Mouse (Mus musculus): ENCODE measurements at regions not wholly inside any gene's neighbourhood (a gene's known extent, or its start where the extent isn't known, plus 50 kb on each side); places are given as distances from the start of the nearest gene placed in this dataset.

DNA sequence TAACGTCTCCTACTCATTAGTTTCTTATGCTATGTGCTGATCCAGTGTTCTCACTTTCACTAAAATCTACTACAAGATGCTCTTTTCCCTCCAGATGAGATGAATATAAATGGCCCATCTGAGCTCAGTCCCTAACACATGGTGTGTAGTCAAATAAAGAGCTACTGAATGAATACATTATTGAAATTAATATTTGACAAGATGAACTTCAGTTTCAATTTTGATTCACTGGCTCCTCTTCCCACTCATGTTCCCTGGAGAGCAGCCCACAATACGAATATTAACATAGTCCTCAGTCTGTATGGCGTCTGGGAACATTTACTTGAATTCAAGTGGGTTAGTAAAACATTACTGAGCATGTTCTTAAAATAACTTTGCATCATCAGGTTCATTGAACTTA is 1818.5 kb downstream of the Diaph2 start:
- DNase-seq (ENCODE audit: low read depth), result no peak

DNA sequence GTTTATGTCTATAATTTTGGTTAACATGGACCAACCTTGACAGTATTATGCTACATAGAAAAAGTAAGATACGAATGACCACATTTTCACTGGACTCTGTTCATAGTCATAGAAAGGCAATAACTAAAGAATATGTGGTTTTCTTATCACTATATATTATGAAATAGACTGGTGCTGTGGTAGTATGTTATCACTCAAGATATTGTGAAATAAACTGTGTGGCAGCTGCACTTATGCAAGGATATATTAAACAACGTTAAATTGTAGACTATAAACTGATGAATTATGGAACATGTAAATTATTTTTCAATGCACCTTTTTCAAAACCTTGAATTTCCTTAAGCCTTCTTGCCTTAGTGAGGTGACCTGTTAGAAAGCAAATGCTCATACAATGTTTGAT is 1833.5 kb downstream of the Diaph2 start:
- DNase-seq (ENCODE audit: low read depth), result peak; percentile 30

Measured in 416B (cell line).